Mouse (Mus musculus): ENCODE data around the gene Srms. TPM values are rescaled to one million over a fixed set of nuclear protein-coding genes. Genes with fewer than 3 reads are reported as not detected.

Gene Srms
- polyA plus RNA-seq, 1 experiment = not detected

DNA sequence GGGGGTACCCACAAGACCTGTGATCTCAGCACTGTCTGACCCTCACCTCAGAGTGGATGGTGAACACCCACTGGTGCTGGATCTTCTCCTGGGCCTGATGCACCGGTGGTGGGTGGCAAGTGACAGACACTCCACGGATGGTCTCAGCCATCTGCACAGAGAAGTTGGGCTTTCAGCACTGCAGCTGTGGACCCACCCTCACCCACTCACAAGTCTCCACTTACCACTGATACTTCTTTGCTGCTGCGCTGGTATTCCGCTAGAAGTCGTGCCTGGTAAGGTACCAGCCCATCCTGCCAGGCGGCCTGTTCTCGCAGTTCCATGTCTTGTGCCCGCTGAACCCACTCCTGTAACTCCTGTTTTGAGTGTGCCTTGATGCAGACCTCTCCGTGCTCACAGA is 26.3 kb upstream of the Srms start:
- H3K4me1 ChIP-seq (ENCODE audit: control insufficient read depth, insufficient read depth, low read length) = no peaks in the 10 kb centered on the region
- H3K27ac ChIP-seq (ENCODE audit: insufficient read depth, low read length) = no peak overlapping the region
- H3K4me3 ChIP-seq (ENCODE audit: insufficient read depth, low read length) = no peak overlapping the region
- TF ChIP-seq CTCF (IDR thresholded peaks at IDR 0.05; ENCODE audit: borderline replicate concordance, insufficient read depth, low read length) = no peak
- no peak for TF ChIP-seq POLR2A (IDR thresholded peaks at IDR 0.05; ENCODE audit: low read depth, low read length)

GRCm38 (mm10) chr2:181238861-181239260 is 25.9 kb upstream of the Srms start:
- TF ChIP-seq CTCF (IDR thresholded peaks at IDR 0.05; ENCODE audit: borderline replicate concordance, insufficient read depth, low read length) (no peak), POLR2A (IDR thresholded peaks at IDR 0.05; ENCODE audit: low read depth, low read length) (no peak)
- no peaks in the 10 kb centered on the region for H3K4me1 ChIP-seq (ENCODE audit: control insufficient read depth, insufficient read depth, low read length)
- no peak overlapping the region for H3K27ac ChIP-seq (ENCODE audit: insufficient read depth, low read length)
- H3K4me3 ChIP-seq (ENCODE audit: insufficient read depth, low read length) = no peak overlapping the region

DNA sequence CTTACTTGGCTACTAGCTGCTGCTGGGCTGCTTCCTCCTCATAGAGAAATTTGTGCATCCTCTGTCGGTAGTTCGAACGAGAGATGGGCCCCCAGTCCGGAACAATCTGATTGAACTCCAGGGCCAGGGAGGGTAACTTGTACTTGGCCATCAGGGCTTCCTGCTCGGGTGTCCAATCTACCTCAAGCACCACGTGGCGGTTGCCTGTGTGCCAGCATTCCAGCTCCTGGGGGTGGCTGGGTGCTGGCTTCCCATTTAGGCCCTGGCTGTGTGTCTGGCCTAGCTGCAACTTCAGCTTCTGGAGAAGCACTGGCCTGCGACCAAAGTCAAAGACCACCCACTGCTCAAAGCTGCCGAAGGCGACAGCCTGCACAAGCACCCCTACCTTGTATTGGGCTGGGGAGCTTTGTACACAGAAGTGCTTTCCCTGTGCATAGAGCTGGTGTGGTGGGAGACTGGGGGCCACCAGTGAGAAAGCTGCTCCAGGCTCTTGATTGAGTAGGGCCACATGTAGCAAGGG is 25.2 kb upstream of the Srms start:
- Histone ChIP-seq H3K27ac (ENCODE audit: insufficient read depth, low read length) (no peak overlapping the region), H3K4me3 (ENCODE audit: insufficient read depth, low read length) (no peak overlapping the region), H3K4me1 (ENCODE audit: control insufficient read depth, insufficient read depth, low read length) (no peaks in the 10 kb centered on the region)
- TF ChIP-seq CTCF (IDR thresholded peaks at IDR 0.05; ENCODE audit: borderline replicate concordance, insufficient read depth, low read length) (no peak), POLR2A (IDR thresholded peaks at IDR 0.05; ENCODE audit: low read depth, low read length) (no peak)

- no peaks in the 10 kb centered on the region for H3K4me1 ChIP-seq (ENCODE audit: control insufficient read depth, insufficient read depth, low read length)
- no peak for TF ChIP-seq POLR2A (IDR thresholded peaks at IDR 0.05; ENCODE audit: low read depth, low read length)
- no peak for TF ChIP-seq CTCF (IDR thresholded peaks at IDR 0.05; ENCODE audit: borderline replicate concordance, insufficient read depth, low read length)
Observed at GRCm38 (mm10) chr2:181237251-181238014, 24.4 kb upstream of the Srms start.

DNA sequence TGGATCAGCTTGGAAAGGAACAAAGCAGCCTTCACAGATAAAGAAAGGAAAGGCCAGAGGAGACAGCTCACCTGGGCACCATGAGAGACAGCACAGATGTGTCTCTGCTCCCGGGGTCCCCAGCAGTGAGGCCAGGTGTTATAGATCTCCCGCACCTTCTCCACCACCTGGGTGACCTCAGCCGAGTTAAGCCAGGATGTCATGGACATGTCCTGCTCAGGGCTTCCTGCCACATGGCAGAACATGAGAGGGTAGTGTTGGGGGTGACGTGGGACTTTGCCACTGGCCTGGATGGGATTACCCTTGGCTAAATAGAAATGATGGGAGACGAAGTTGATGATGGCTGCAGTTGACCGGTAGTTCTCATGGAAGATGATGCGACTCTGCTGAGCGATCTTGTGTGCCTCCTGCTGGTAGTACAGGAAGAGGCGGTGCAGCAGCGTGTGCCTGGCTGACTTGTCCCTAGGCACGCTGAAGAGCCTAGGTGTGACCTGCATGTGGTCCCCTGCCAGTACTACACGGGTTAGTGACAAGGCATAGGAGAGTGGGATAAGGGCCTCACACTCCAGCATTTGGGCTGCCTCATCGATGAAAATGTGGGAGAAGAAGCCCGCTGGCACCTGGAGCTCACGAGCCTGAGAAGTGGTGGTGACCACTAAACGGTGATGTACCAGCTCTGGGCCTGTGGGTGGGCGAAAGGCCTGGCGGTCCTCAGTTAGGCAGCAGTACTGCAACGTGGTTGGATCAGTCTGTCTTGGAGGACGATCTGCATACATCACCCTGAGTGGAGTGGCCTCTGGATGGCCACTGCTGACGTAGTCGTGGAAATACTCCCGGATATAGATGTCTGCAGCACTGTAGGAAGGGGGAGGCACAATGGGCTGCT is 22.9 kb upstream of the Srms start:
- no peaks in the 10 kb centered on the region for H3K4me1 ChIP-seq (ENCODE audit: control insufficient read depth, insufficient read depth, low read length)
- no peak overlapping the region for H3K27ac ChIP-seq (ENCODE audit: insufficient read depth, low read length)
- TF ChIP-seq POLR2A (IDR thresholded peaks at IDR 0.05; ENCODE audit: low read depth, low read length) (no peak), CTCF (IDR thresholded peaks at IDR 0.05; ENCODE audit: borderline replicate concordance, insufficient read depth, low read length) (peak; percentile 20; the same call in 1 of the 2 replicates)
- H3K4me3 ChIP-seq (ENCODE audit: insufficient read depth, low read length) = no peak overlapping the region

More at GRCm38 (mm10) chr2:181237251-181238014, 24.4 kb upstream of the Srms start:
- no peak overlapping the region for H3K27ac ChIP-seq (ENCODE audit: insufficient read depth, low read length)
- H3K4me3 ChIP-seq (ENCODE audit: insufficient read depth, low read length) = no peak overlapping the region

GRCm38 (mm10) chr2:181234680-181235079 is 21.7 kb upstream of the Srms start:
- TF ChIP-seq CTCF (IDR thresholded peaks at IDR 0.05; ENCODE audit: borderline replicate concordance, insufficient read depth, low read length) = no peak
- TF ChIP-seq POLR2A (IDR thresholded peaks at IDR 0.05; ENCODE audit: low read depth, low read length) = no peak
- H3K4me1 ChIP-seq (ENCODE audit: control insufficient read depth, insufficient read depth, low read length) = no peaks in the 10 kb centered on the region
- H3K4me3 ChIP-seq (ENCODE audit: insufficient read depth, low read length) = no peak overlapping the region
- no peak overlapping the region for H3K27ac ChIP-seq (ENCODE audit: insufficient read depth, low read length)

DNA sequence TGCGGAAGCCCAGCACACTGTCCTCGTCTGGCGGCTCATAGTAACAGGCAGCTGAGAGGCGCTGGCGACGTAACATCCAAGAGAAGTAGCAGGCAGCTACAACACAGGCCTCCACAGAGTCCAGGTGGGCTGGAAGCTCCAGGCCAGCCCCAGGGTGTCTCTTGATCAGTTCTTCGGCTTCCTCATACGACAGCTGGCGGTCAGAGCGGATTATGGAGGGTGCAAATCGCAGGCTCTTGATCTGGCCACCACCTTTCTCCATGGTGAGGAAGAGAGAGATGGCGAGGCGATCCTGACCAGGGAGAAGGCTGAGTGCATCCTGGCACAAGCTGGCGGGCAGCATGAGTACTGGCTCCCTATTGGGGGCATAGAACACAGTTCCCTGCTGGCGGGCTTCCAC is 20.5 kb upstream of the Srms start:
- TF ChIP-seq POLR2A (IDR thresholded peaks at IDR 0.05; ENCODE audit: low read depth, low read length) (no peak), CTCF (IDR thresholded peaks at IDR 0.05; ENCODE audit: borderline replicate concordance, insufficient read depth, low read length) (no peak)
- Histone ChIP-seq H3K27ac (ENCODE audit: insufficient read depth, low read length) (no peak overlapping the region), H3K4me3 (ENCODE audit: insufficient read depth, low read length) (no peak overlapping the region), H3K4me1 (ENCODE audit: control insufficient read depth, insufficient read depth, low read length) (no peaks in the 10 kb centered on the region)

GRCm38 (mm10) chr2:181231171-181231570 is 18.2 kb upstream of the Srms start:
- Histone ChIP-seq H3K4me1 (ENCODE audit: control insufficient read depth, insufficient read depth, low read length) (no peaks in the 10 kb centered on the region), H3K27ac (ENCODE audit: insufficient read depth, low read length) (no peak overlapping the region), H3K4me3 (ENCODE audit: insufficient read depth, low read length) (no peak overlapping the region)
- TF ChIP-seq POLR2A (IDR thresholded peaks at IDR 0.05; ENCODE audit: low read depth, low read length) (no peak), CTCF (IDR thresholded peaks at IDR 0.05; ENCODE audit: borderline replicate concordance, insufficient read depth, low read length) (no peak)

GRCm38 (mm10) chr2:181228335-181228734 is 15.3 kb upstream of the Srms start:
- H3K27ac ChIP-seq (ENCODE audit: insufficient read depth, low read length) = no peak overlapping the region

More at GRCm38 (mm10) chr2:181228335-181228734, 15.3 kb upstream of the Srms start:
- Histone ChIP-seq H3K4me3 (ENCODE audit: insufficient read depth, low read length) (no peak overlapping the region), H3K4me1 (ENCODE audit: control insufficient read depth, insufficient read depth, low read length) (no peaks in the 10 kb centered on the region)
- TF ChIP-seq CTCF (IDR thresholded peaks at IDR 0.05; ENCODE audit: borderline replicate concordance, insufficient read depth, low read length) = no peak
- TF ChIP-seq POLR2A (IDR thresholded peaks at IDR 0.05; ENCODE audit: low read depth, low read length) = no peak
